Mouse (Mus musculus): Measurements from ENCODE around the gene Ndufa13. TPM values are rescaled to one million over a fixed set of nuclear protein-coding genes. Genes with fewer than 3 reads are reported as not detected.

Ndufa13 gene
- polyA plus RNA-seq, 1 experiment from 2014 or later, result 178 TPM

GRCm38 (mm10) chr8:69933811-69934210 is 31.5 kb upstream of the Ndufa13 start:
- no peaks in the 10 kb centered on the region for H3K9me3 ChIP-seq (replicated peaks)
- no peaks in the 10 kb centered on the region for H3K27me3 ChIP-seq
- H3K9ac ChIP-seq, result no peak overlapping the region
- no peak overlapping the region for H3K4me3 ChIP-seq (replicated peaks)
- no peak overlapping the region for H3K27ac ChIP-seq (replicated peaks)
- peaks cover 15% of the 10 kb centered on the region; the same call in 1 of the 2 replicates for H3K36me3 ChIP-seq
- ATAC-seq (ENCODE audit: insufficient number of reproducible peaks, low FRiP score, low TSS enrichment, low read depth), result no peak
- H3K4me2 ChIP-seq (replicated peaks), result no peak overlapping the region
- peaks cover 25% of the 10 kb centered on the region for H3K4me1 ChIP-seq
- WGBS, result 80% methylated on average over 2 of the region's 2 CpGs

DNA sequence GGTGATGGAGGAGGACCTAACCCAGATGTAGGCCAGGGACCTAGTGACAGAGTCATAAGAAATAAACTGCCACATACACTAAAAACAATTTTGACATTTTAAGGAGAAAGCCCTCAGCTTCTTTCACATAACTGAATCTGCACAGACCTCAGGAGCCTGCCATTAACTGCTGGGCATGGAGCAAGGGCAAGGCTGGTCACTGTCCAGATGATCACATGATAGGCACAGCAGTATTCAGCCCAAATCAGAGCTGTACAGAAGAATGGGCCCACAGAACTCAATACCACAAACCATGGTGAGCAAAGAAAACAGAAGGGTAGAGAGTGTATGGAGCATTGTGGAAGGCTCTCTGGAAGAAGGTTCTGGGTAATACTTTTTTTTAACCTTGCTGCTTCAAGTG is 24.5 kb upstream of the Ndufa13 start:
- no peaks in the 10 kb centered on the region for H3K4me1 ChIP-seq
- no peak for ATAC-seq (ENCODE audit: insufficient number of reproducible peaks, low FRiP score, low TSS enrichment, low read depth)

GRCm38 (mm10) chr8:69923986-69924385 is 21.6 kb upstream of the Ndufa13 start:
- WGBS, result 81% methylated on average over 1 of the region's 1 CpGs

More for the DNA sequence above, 24.5 kb upstream of the Ndufa13 start:
- Histone ChIP-seq H3K9me3 (replicated peaks) (no peaks in the 10 kb centered on the region), H3K36me3 (no peaks in the 10 kb centered on the region; the same call in 1 of the 2 replicates), H3K4me3 (replicated peaks) (no peak overlapping the region), H3K9ac (no peak overlapping the region), H3K27me3 (no peaks in the 10 kb centered on the region), H3K27ac (replicated peaks) (no peak overlapping the region), H3K4me2 (replicated peaks) (no peak overlapping the region)

GRCm38 (mm10) chr8:69921141-69921540 is 18.8 kb upstream of the Ndufa13 start:
- Histone ChIP-seq H3K4me2 (replicated peaks) (no peak overlapping the region), H3K27ac (replicated peaks) (peak overlapping the region; percentile 29), H3K4me1 (peaks cover 28% of the 10 kb centered on the region), H3K4me3 (replicated peaks) (no peak overlapping the region), H3K36me3 (peaks cover 18% of the 10 kb centered on the region; the same call in 1 of the 2 replicates), H3K9me3 (replicated peaks) (no peaks in the 10 kb centered on the region), H3K27me3 (no peaks in the 10 kb centered on the region), H3K9ac (no peak overlapping the region)
- 82% methylated on average over 2 of the region's 2 CpGs for WGBS
- ATAC-seq (ENCODE audit: insufficient number of reproducible peaks, low FRiP score, low TSS enrichment, low read depth), result no peak

More at GRCm38 (mm10) chr8:69923986-69924385, 21.6 kb upstream of the Ndufa13 start:
- H3K9ac ChIP-seq, result no peak overlapping the region
- no peak overlapping the region for H3K4me3 ChIP-seq (replicated peaks)
- no peaks in the 10 kb centered on the region for H3K27me3 ChIP-seq
- H3K36me3 ChIP-seq, result no peaks in the 10 kb centered on the region; the same call in 1 of the 2 replicates
- ATAC-seq (ENCODE audit: insufficient number of reproducible peaks, low FRiP score, low TSS enrichment, low read depth), result no peak
- H3K4me2 ChIP-seq (replicated peaks), result no peak overlapping the region
- no peak overlapping the region for H3K27ac ChIP-seq (replicated peaks)
- H3K9me3 ChIP-seq (replicated peaks), result no peaks in the 10 kb centered on the region
- H3K4me1 ChIP-seq, result peaks cover 26% of the 10 kb centered on the region

GRCm38 (mm10) chr8:69919876-69920662 is 17.7 kb upstream of the Ndufa13 start:
- peaks cover 28% of the 10 kb centered on the region for H3K4me1 ChIP-seq
- H3K27me3 ChIP-seq, result no peaks in the 10 kb centered on the region
- WGBS, result 26% methylated on average over 11 of the region's 11 CpGs
- H3K27ac ChIP-seq (replicated peaks), result peak overlapping the region; percentile 29
- peaks cover 29% of the 10 kb centered on the region for H3K36me3 ChIP-seq
- no peak overlapping the region for H3K4me2 ChIP-seq (replicated peaks)
- no peak overlapping the region for H3K4me3 ChIP-seq (replicated peaks)
- ATAC-seq (ENCODE audit: insufficient number of reproducible peaks, low FRiP score, low TSS enrichment, low read depth), result no peak
- H3K9ac ChIP-seq, result no peak overlapping the region
- H3K9me3 ChIP-seq (replicated peaks), result no peaks in the 10 kb centered on the region

- Histone ChIP-seq H3K9me3 (replicated peaks) (no peaks in the 10 kb centered on the region), H3K27me3 (no peaks in the 10 kb centered on the region), H3K36me3 (peaks cover 40% of the 10 kb centered on the region), H3K27ac (replicated peaks) (peak overlapping the region; percentile 56; the same call in 1 of the 2 replicates), H3K4me2 (replicated peaks) (no peak overlapping the region), H3K4me1 (peaks cover 28% of the 10 kb centered on the region), H3K9ac (no peak overlapping the region), H3K4me3 (replicated peaks) (no peak overlapping the region)
- 47% methylated on average over 1 of the region's 1 CpGs for WGBS
- no peak for ATAC-seq (ENCODE audit: insufficient number of reproducible peaks, low FRiP score, low TSS enrichment, low read depth)
Measured at GRCm38 (mm10) chr8:69919010-69919409, 16.7 kb upstream of the Ndufa13 start.

DNA sequence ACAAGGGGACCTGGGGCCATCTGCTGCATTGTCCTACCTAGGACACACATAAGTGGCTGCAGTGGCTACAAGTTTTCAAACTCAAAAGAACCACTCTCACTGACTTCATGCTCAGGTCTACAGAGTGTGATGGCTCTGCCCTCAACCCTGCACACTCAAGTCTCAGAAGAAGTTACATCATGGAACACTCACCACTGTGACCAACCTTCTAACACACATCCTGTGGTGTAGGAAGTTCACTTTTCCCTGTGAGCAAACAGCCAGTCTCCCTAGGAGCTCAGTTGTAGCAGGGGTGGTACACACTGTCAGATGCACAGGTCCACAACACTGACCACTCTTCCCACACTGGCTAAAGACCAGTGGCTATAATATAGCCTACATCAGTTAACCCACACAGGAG is 16.1 kb upstream of the Ndufa13 start:
- Histone ChIP-seq H3K4me1 (peaks cover 28% of the 10 kb centered on the region), H3K4me3 (replicated peaks) (no peak overlapping the region)
- no peak for ATAC-seq (ENCODE audit: insufficient number of reproducible peaks, low FRiP score, low TSS enrichment, low read depth)

DNA sequence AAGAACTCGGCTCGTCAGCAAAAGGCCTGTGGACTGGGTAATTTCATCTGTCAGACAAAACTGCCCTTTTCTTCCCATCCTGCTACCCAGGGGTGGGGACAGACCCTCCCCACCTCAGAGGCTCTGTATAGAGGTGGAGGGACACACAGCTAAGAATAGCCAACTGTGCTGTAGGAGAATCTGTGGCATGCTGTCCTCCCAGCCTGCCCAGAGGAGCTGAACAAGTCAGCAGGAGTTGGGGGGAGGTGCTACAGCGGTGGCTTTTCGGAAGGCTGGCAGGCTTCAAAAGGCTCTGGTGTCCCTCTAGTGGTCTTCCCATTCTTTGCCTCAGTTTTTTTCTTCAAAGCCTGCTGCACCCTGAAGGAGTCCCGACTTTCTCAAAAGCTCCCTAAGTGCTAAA is 13.4 kb upstream of the Ndufa13 start:
- Histone ChIP-seq H3K9me3 (replicated peaks) (no peaks in the 10 kb centered on the region), H3K9ac (no peak overlapping the region), H3K36me3 (peaks cover 72% of the 10 kb centered on the region), H3K27ac (replicated peaks) (no peak overlapping the region), H3K4me1 (peaks cover 18% of the 10 kb centered on the region), H3K4me3 (replicated peaks) (no peak overlapping the region), H3K27me3 (no peaks in the 10 kb centered on the region), H3K4me2 (replicated peaks) (no peak overlapping the region)
- WGBS, result 42% methylated on average over 5 of the region's 5 CpGs
- no peak for ATAC-seq (ENCODE audit: insufficient number of reproducible peaks, low FRiP score, low TSS enrichment, low read depth)

More for the DNA sequence above, 16.1 kb upstream of the Ndufa13 start:
- Histone ChIP-seq H3K27me3 (no peaks in the 10 kb centered on the region), H3K4me2 (replicated peaks) (no peak overlapping the region), H3K9ac (no peak overlapping the region), H3K27ac (replicated peaks) (no peak overlapping the region), H3K36me3 (peaks cover 45% of the 10 kb centered on the region), H3K9me3 (replicated peaks) (no peaks in the 10 kb centered on the region)

DNA sequence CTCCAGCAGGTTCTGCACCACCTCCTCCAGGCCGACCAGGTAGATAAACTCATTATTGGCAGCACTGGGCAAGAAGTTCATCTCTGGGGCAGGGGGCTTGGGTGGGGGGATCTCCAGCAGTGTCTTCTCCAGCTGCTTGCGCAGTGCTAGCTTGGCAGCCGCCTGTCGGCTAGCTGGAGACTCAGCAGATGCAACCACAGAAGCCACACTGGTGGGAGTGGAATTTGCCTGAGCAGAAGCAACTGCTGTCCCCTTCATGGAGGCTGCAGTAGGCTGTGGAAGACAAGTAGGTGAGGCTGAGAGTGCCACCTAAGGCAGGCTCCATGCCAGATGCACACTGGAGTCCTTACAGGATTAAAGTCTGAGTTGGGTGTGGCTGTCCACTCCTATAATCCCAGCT is 12.2 kb upstream of the Ndufa13 start:
- Histone ChIP-seq H3K9ac (no peak overlapping the region), H3K4me3 (replicated peaks) (no peak overlapping the region), H3K9me3 (replicated peaks) (no peaks in the 10 kb centered on the region), H3K27ac (replicated peaks) (no peak overlapping the region), H3K4me1 (0 out of 2 replicates have a peak, but pooled peaks cover 7% of the 10 kb centered on the region), H3K4me2 (replicated peaks) (no peak overlapping the region), H3K36me3 (peaks cover 85% of the 10 kb centered on the region), H3K27me3 (no peaks in the 10 kb centered on the region)
- WGBS, result 80% methylated on average over 4 of the region's 4 CpGs
- no peak for ATAC-seq (ENCODE audit: insufficient number of reproducible peaks, low FRiP score, low TSS enrichment, low read depth)

- Histone ChIP-seq H3K9ac (no peak overlapping the region), H3K27me3 (no peaks in the 10 kb centered on the region), H3K4me2 (replicated peaks) (no peak overlapping the region), H3K9me3 (replicated peaks) (no peaks in the 10 kb centered on the region), H3K36me3 (peaks cover 99% of the 10 kb centered on the region), H3K4me1 (no peaks in the 10 kb centered on the region), H3K27ac (replicated peaks) (no peak overlapping the region), H3K4me3 (replicated peaks) (no peak overlapping the region)
- WGBS, result 86% methylated on average over 12 of the region's 12 CpGs
- no peak for ATAC-seq (ENCODE audit: insufficient number of reproducible peaks, low FRiP score, low TSS enrichment, low read depth)
Measured at GRCm38 (mm10) chr8:69912478-69913074, 10.2 kb upstream of the Ndufa13 start.

DNA sequence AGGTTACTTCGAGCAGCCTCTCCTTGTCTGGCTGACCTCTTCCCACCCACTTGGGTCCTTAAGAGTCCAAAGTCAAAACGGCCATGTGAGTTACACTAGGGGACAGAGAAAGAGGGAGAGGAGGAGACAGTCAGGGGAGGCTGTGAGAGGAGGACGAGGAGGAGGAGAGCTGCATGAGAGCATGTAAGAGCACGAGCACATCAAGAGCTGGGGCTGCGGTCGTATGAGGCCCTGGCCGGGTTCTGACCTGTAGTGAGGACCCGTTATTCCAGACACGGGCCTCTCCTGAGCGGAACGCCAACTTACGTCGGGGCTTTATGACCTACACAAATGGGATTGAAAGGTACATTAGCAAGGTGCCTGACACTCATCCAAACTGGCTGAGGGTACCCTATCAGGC is 9.6 kb upstream of the Ndufa13 start:
- no peak overlapping the region for H3K27ac ChIP-seq (replicated peaks)
- no peak overlapping the region for H3K9ac ChIP-seq
- H3K27me3 ChIP-seq, result no peaks in the 10 kb centered on the region
- H3K36me3 ChIP-seq, result peaks cover 95% of the 10 kb centered on the region
- ATAC-seq (ENCODE audit: insufficient number of reproducible peaks, low FRiP score, low TSS enrichment, low read depth), result no peak
- no peaks in the 10 kb centered on the region for H3K4me1 ChIP-seq
- no peak overlapping the region for H3K4me3 ChIP-seq (replicated peaks)
- whole genome bisulfite sequencing, result 93% methylated on average over 13 of the region's 13 CpGs
- H3K9me3 ChIP-seq (replicated peaks), result no peaks in the 10 kb centered on the region
- no peak overlapping the region for H3K4me2 ChIP-seq (replicated peaks)

Measured in embryonic facial prominence, embryonic 15.5 days (tissue).